Mouse (Mus musculus) small intestine, adult 2 months (tissue): ENCODE data around the gene Tcf12.

Source experiments
- CTCF ChIP-seq: fragments of 200-500 bp; IDR thresholded peaks from 2 replicates; pipeline ENCODE4 v1.5.1; 2012; ENCODE audit warnings: low read depth, mild to moderate bottlenecking, control low read depth, inconsistent platforms, low read length, moderate library complexity, mixed read lengths; ENCODE audit not compliant: insufficient replicate concordance, insufficient read length; ENCODE audit errors: extremely low read depth
- POLR2A ChIP-seq: fragments of 200-500 bp; IDR thresholded peaks from 2 replicates; pipeline ENCODE4 v1.6.1; 2012; ENCODE audit warnings: low read depth, mild to moderate bottlenecking, control low read depth, inconsistent platforms, low read length, moderate library complexity

- TF ChIP-seq CTCF (no peak), POLR2A (no peak)
Observed at GRCm38 (mm10) chr9:71857926-71858325, 253.7 kb downstream of the Tcf12 start.
